Mouse (Mus musculus) midbrain, embryonic 15.5 days (tissue): ENCODE measurements around the gene Tmem140. TPM values are rescaled to one million over a fixed set of nuclear protein-coding genes. Genes with fewer than 3 reads are reported as not detected.

ENCODE experiments used
- ATAC-seq: fragments of 200-750 bp; cut with Nextera tagmentation; replicated peaks from 2 replicates; pipeline ENCODE4 v1.8.0; 2017; ENCODE audit warnings: moderate TSS enrichment
- H3K27ac ChIP-seq: fragments of 300-500 bp; sonication (generic); 2 replicates; pipeline ENCODE4 v1.5.1; 2015; ENCODE audit warnings: mild to moderate bottlenecking, inconsistent platforms
- H3K27me3 ChIP-seq: fragments of 300-500 bp; sonication (generic); replicated peaks from 2 replicates; pipeline ENCODE4 v1.6.1; 2015; ENCODE audit warnings: inconsistent platforms
- H3K36me3 ChIP-seq: fragments of 300-500 bp; sonication (generic); replicated peaks from 2 replicates; pipeline ENCODE4 v1.6.1; 2015; ENCODE audit warnings: inconsistent platforms
- H3K4me1 ChIP-seq: fragments of 300-500 bp; sonication (generic); 2 replicates; pipeline ENCODE4 v1.6.1; 2015; ENCODE audit warnings: inconsistent platforms
- H3K4me2 ChIP-seq: fragments of 300-500 bp; sonication (generic); 2 replicates; pipeline ENCODE4 v1.6.1; 2015; ENCODE audit warnings: inconsistent platforms, mild to moderate bottlenecking, moderate library complexity
- H3K4me3 ChIP-seq: fragments of 300-500 bp; sonication (generic); 2 replicates; pipeline ENCODE4 v1.5.1; 2015; ENCODE audit warnings: mild to moderate bottlenecking, inconsistent platforms
- H3K9ac ChIP-seq: fragments of 300-500 bp; sonication (generic); 2 replicates; pipeline ENCODE4 v1.6.1; 2015; ENCODE audit warnings: mild to moderate bottlenecking, inconsistent platforms
- H3K9me3 ChIP-seq: fragments of 300-500 bp; sonication (generic); 2 replicates; pipeline ENCODE4 v1.6.1; 2016; ENCODE audit warnings: inconsistent platforms
- WGBS: fragments of 180-500 bp; shearing (Covaris S2); methylation state at CpG from one replicate; pipeline ENCODE4 v1.1.7; 2015; ENCODE audit warnings: mixed read lengths; 5-methylcytosine and 5-hydroxymethylcytosine counted together
- polyA plus RNA-seq: library from polyadenylated mRNA; unstranded; fragments of >200 nt; fragmentation: Nextera tagmentation; extraction: Ambion mirVana; gene quantifications from 2 replicates; pipeline ENCODE4 v1.2.1, GENCODE M21; 2015

The Tmem140 gene
- polyA plus RNA-seq, 1 experiment from 2014 or later, result 1.5 TPM

GRCm38 (mm10) chr6:34919956-34920355 is 57.0 kb downstream of the Tmem140 start, which contains the start of gene Stra8:
Gene Stra8, plus strand, starts transcription at chr6:34920163.
- Histone ChIP-seq H3K36me3 (no peaks in the 10 kb centered on the region), H3K4me1 (no peaks in the 10 kb centered on the region), H3K9me3 (no peaks in the 10 kb centered on the region), H3K27me3 (no peaks in the 10 kb centered on the region), H3K9ac (no peak within 1 kb of the TSS), H3K27ac (no peak within 1 kb of the TSS), H3K4me3 (no peak within 1 kb of the TSS), H3K4me2 (no peak within 1 kb of the TSS)
- ATAC-seq, result no peak
- WGBS, result 59% methylated on average over 10 of the region's 10 CpGs

DNA sequence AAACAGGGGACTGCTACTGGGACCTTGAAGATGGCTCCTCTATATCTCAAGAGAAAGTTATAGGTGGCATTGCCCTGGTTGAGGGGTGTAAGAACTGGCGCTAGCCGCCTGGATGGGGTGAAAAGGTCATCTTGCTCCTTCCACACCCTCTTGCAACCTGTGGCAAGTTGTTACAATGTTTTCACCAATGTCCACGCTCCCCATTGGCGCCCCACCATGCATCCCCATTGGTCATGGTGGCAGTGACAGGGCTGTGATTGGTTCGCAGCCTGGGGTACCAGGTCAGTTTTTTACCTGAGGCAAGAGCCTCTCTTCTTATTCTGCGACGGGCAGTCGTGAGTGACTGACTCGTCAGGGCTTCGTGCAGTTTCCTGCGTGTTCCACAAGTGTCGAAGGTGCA is 57.7 kb downstream of the Tmem140 start:
- 94% methylated on average over 12 of the region's 12 CpGs for WGBS
- no peaks in the 10 kb centered on the region for H3K9me3 ChIP-seq
- H3K9ac ChIP-seq, result no peak overlapping the region
- no peak overlapping the region for H3K4me2 ChIP-seq
- H3K4me3 ChIP-seq, result no peak overlapping the region
- H3K36me3 ChIP-seq, result no peaks in the 10 kb centered on the region
- H3K4me1 ChIP-seq, result no peaks in the 10 kb centered on the region
- ATAC-seq, result no peak
- H3K27me3 ChIP-seq, result no peaks in the 10 kb centered on the region
- no peak overlapping the region for H3K27ac ChIP-seq

DNA sequence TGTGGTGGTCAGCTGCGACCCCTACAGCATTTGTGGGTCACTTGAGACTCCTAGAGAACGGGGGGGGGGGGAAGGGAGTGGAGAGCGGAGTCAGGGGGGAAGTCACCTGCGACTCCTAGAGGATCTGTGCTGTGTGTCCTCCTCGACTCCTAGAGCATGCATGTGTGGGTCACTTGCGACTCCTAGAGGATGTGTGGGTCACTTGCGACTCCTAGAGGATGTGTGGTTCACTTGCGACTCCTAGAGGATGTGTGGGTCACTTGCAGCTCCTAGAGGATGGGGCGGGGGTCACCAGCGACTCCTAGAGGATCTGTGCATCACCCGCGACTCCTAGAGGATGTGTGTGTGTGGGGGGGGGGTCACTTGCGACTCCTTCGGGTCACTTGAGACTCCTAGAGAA is 59.0 kb downstream of the Tmem140 start:
- no peaks in the 10 kb centered on the region for H3K27me3 ChIP-seq
- no peaks in the 10 kb centered on the region for H3K9me3 ChIP-seq
- H3K4me1 ChIP-seq, result no peaks in the 10 kb centered on the region
- H3K36me3 ChIP-seq, result no peaks in the 10 kb centered on the region
- no peak overlapping the region for H3K27ac ChIP-seq
- no peak for ATAC-seq
- H3K4me3 ChIP-seq, result no peak overlapping the region
- H3K9ac ChIP-seq, result no peak overlapping the region
- H3K4me2 ChIP-seq, result no peak overlapping the region
- 55% methylated on average over 14 of the region's 14 CpGs for WGBS

Other genes with a start within 250 kb of the Tmem140 start
- gene Agbl3, start 82.7 kb upstream of the Tmem140 start, polyA plus RNA-seq, result 10.5 and 11.9 TPM in 2 replicates
- 10.6 and 11.3 TPM in 2 replicates for gene Cyren, start 14.9 kb downstream of the Tmem140 start, polyA plus RNA-seq
- gene Wdr91, start 47.7 kb downstream of the Tmem140 start, polyA plus RNA-seq, result 15.5 and 16.1 TPM in 2 replicates
- not detected in 2 replicates for gene Stra8, start 57.0 kb downstream of the Tmem140 start, polyA plus RNA-seq
- gene Slc23a4, start 125.3 kb downstream of the Tmem140 start, polyA plus RNA-seq, result 0.79 and 1.2 TPM in 2 replicates